Mouse (Mus musculus) G1E (cell line): Measurements from ENCODE around the gene Vps13a.

Experiments
- CTCF ChIP-seq: IDR thresholded peaks from 2 replicates; pipeline ENCODE4 v1.5.1; 2012; ENCODE audit warnings: low read depth, low read length, inconsistent platforms, mixed read lengths
- GATA1 ChIP-seq: IDR thresholded peaks from 2 replicates; pipeline ENCODE4 v1.6.1; 2012; ENCODE audit warnings: borderline replicate concordance, low read length, inconsistent platforms, mixed read lengths
- GATA2 ChIP-seq: IDR thresholded peaks from 2 replicates; pipeline ENCODE4 v1.6.1; 2012; ENCODE audit warnings: low read depth, low read length, inconsistent platforms, borderline replicate concordance
- POLR2AphosphoS5 ChIP-seq: IDR thresholded peaks from 2 replicates; pipeline ENCODE4 v1.6.1; 2012; ENCODE audit warnings: low read depth, low read length, inconsistent platforms; ENCODE audit not compliant: insufficient replicate concordance
- TAL1 ChIP-seq: conservative IDR thresholded peaks from 2 replicates; pipeline ENCODE4 v1.6.1; 2012; ENCODE audit warnings: low read depth, low read length, inconsistent platforms, mixed read lengths

GRCm38 (mm10) chr19:16779786-16780185 is 947 bp downstream of the Vps13a start:
- TF ChIP-seq CTCF (no peak), GATA1 (no peak), GATA2 (no peak), TAL1 (no peak), POLR2AphosphoS5 (no peak)
